Mouse (Mus musculus) kidney, adult 2 months (tissue): ENCODE data around the gene Fbxl17.

Experiments used
- CTCF ChIP-seq: fragments of 200-500 bp; conservative IDR thresholded peaks from 2 replicates; pipeline ENCODE4 v1.5.1; 2011; ENCODE audit warnings: low read depth, mild to moderate bottlenecking, control low read depth, low read length, moderate library complexity, mixed read lengths; ENCODE audit not compliant: insufficient read depth, insufficient read length
- POLR2A ChIP-seq: fragments of 200-500 bp; IDR thresholded peaks from one replicate; pipeline ENCODE4 v1.6.1; 2011; ENCODE audit warnings: low read depth, low read length, control low read depth

- TF ChIP-seq CTCF (no peak), POLR2A (no peak)
Observed at GRCm38 (mm10) chr17:63223675-63224074, 276.1 kb downstream of the Fbxl17 start.
